Mouse (Mus musculus) bone marrow, adult 2 months (tissue): Measurements from ENCODE around the gene Bdh1. TPM values are rescaled to one million over a fixed set of nuclear protein-coding genes. Genes with fewer than 3 reads are reported as not detected.

Experiments used
- H3K27ac ChIP-seq: fragments of 200-500 bp; 2 replicates; pipeline ENCODE4 v1.5.1; 2012; ENCODE audit warnings: low read depth, mild to moderate bottlenecking, control low read depth, inconsistent platforms, low read length; ENCODE audit not compliant: control insufficient read depth, poor library complexity, insufficient read depth
- H3K4me1 ChIP-seq: fragments of 200-500 bp; 2 replicates; pipeline ENCODE4 v1.6.1; 2011; ENCODE audit warnings: low read length; ENCODE audit not compliant: control insufficient read depth, insufficient read depth
- H3K4me3 ChIP-seq: fragments of 200-500 bp; replicated peaks from 2 replicates; pipeline ENCODE3; 2011; ENCODE audit warnings: mild to moderate bottlenecking, low read depth, low read length, control low read depth; ENCODE audit not compliant: control insufficient read depth
- CTCF ChIP-seq: fragments of 200-500 bp; IDR thresholded peaks from 2 replicates; pipeline ENCODE4 v1.5.1; 2011; ENCODE audit warnings: low read length, control low read depth; ENCODE audit not compliant: control insufficient read depth, insufficient read depth
- POLR2A ChIP-seq: fragments of 200-500 bp; IDR thresholded peaks from 2 replicates; pipeline ENCODE4 v1.6.1; 2011; ENCODE audit warnings: low read depth, mild to moderate bottlenecking, control low read depth, low read length, borderline replicate concordance; ENCODE audit not compliant: control insufficient read depth
- WGBS: fragments of 180-500 bp; shearing (Covaris S2); methylation state at CpG from one replicate; pipeline ENCODE4 v1.1.7; 2018; 5-methylcytosine and 5-hydroxymethylcytosine counted together
- polyA plus RNA-seq: library from polyadenylated mRNA; stranded (reverse); fragments of >200 nt; gene quantifications from 2 replicates; pipeline ENCODE4 v1.2.4, GENCODE M21; 2011; ENCODE audit warnings: low replicate concordance; ENCODE audit not compliant: missing spikeins, insufficient read depth, insufficient read length

Bdh1 gene
- polyA plus RNA-seq, 1 experiment: 8.1 TPM

GRCm38 (mm10) chr16:31487266-31487665, 65.2 kb downstream of the Bdh1 start:
- no peak for TF ChIP-seq CTCF
- TF ChIP-seq POLR2A: no peak
- WGBS: 73% methylated on average over 3 of the region's 3 CpGs

DNA sequence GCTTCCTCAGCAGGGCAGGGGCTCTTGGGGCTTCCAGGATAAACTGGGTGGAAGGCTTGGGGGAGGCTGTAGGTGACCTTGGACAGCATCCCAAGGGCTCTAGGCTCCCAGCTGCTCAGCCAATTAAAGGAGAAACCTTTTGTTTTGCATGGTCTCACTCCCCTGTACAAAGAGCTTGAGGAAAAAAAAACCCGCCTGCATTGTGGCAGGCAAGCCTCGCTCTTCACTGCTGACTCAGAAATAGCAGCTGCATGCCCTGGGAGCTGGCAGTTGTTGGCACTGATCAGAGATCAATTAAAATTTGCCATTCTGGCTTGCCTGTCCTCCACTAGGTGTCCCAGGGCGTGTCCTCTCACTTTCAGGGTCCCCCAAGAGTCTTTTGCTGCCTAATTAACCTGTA, 67.0 kb downstream of the Bdh1 start:
- Histone ChIP-seq H3K4me1 (no peaks in the 10 kb centered on the region), H3K4me3 (no peak overlapping the region), H3K27ac (no peak overlapping the region)
- TF ChIP-seq POLR2A: no peak
- no peak for TF ChIP-seq CTCF
- WGBS: 65% methylated on average over 3 of the region's 3 CpGs

More at GRCm38 (mm10) chr16:31487266-31487665, 65.2 kb downstream of the Bdh1 start:
- Histone ChIP-seq H3K4me3 (no peak overlapping the region), H3K27ac (no peak overlapping the region), H3K4me1 (no peaks in the 10 kb centered on the region)

- Histone ChIP-seq H3K27ac (no peak overlapping the region), H3K4me3 (no peak overlapping the region), H3K4me1 (no peaks in the 10 kb centered on the region)
- 88% methylated on average over 7 of the region's 7 CpGs for WGBS
- TF ChIP-seq CTCF (no peak), POLR2A (no peak)
Observed at GRCm38 (mm10) chr16:31490967-31491366, 68.9 kb downstream of the Bdh1 start.

DNA sequence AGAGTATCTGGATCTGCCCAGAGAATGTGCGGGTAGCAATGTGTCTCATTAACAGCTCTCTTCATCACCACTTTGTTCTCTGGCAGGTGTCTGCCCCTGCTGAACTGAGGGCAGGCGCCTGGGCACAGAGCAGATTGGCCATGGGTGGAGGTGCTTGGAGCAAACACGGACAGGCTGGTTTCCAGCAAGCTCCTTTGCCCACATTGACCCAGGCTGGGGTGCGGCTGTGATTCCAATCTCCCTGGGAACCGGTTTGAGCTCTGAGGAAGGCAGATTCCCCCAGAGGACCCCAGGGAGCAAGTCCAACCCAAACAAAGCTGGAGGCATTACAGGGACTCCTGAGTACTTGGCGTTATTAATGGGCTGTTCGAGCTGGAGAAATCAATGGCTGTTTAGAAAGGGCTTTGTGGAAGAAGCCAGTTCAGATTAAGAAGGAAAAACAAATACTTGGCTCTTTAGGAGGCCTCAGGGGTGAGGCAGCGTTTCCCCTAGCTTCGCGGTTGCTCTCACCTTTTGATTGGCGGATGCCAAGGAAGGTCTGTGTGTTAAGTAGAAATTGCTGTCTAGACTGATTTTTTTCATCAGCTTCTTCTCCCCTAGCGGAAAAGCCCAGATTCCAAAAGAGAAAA, 71.0 kb downstream of the Bdh1 start:
- 62% methylated on average over 12 of the region's 12 CpGs for WGBS
- TF ChIP-seq CTCF: no peak
- no peak for TF ChIP-seq POLR2A
- no peak overlapping the region for H3K27ac ChIP-seq
- H3K4me3 ChIP-seq: no peak overlapping the region
- H3K4me1 ChIP-seq: no peaks in the 10 kb centered on the region

- TF ChIP-seq POLR2A (no peak), CTCF (no peak)
- Histone ChIP-seq H3K4me3 (no peak overlapping the region), H3K27ac (no peak overlapping the region), H3K4me1 (no peaks in the 10 kb centered on the region)
- 56% methylated on average over 6 of the region's 6 CpGs for whole genome bisulfite sequencing
Observed at GRCm38 (mm10) chr16:31493550-31493965, 71.5 kb downstream of the Bdh1 start.

- Histone ChIP-seq H3K27ac (no peak overlapping the region), H3K4me3 (no peak overlapping the region), H3K4me1 (no peaks in the 10 kb centered on the region)
- 80% methylated on average over 6 of the region's 6 CpGs for WGBS
- TF ChIP-seq POLR2A (no peak), CTCF (no peak)
Observed at GRCm38 (mm10) chr16:31493991-31494390, 71.9 kb downstream of the Bdh1 start.

DNA sequence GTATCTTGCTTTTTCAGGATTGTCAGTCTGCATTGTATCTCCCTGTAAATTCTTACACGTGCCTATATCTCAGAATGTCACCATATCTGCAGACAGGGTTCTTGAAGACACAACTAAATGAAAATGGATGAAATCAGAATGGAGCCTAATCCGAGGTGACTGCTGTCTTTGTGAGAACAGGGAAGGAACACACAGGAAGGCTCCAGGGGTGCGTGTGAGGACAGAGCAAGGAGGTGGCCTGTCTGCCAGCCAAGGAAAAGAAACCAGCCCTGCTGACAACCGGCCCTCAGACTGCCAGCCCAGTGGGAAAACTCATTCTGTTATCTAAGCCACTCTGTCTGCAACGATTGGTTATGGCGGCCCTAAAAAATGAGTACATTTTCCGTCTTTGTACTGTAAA, 73.3 kb downstream of the Bdh1 start:
- Histone ChIP-seq H3K4me3 (no peak overlapping the region), H3K4me1 (no peaks in the 10 kb centered on the region), H3K27ac (no peak overlapping the region)
- WGBS: 73% methylated on average over 7 of the region's 7 CpGs
- no peak for TF ChIP-seq POLR2A
- no peak for TF ChIP-seq CTCF

DNA sequence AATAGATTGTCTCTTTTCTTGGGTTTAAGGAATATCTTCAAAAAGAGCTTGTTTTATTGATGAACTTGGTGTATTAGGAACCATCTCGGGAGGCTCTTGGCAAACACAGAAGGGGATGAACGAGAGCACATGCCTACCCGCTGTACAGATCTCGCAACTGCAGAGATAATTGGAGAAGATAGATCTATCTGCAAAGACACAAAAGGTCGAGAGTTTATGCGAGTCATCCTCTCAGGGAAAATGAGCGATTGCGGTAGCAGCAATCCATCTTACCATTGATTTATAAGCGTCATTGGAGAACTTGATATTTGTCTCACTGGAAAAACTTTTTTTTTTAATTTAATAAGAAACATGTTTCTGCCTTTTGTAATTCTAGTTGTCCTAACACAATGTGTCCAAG, 73.7 kb downstream of the Bdh1 start:
- TF ChIP-seq POLR2A (no peak), CTCF (no peak)
- WGBS: 84% methylated on average over 9 of the region's 9 CpGs
- no peak overlapping the region for H3K27ac ChIP-seq
- H3K4me1 ChIP-seq: no peaks in the 10 kb centered on the region
- no peak overlapping the region for H3K4me3 ChIP-seq

- H3K4me3 ChIP-seq: no peak overlapping the region
- WGBS: 45% methylated on average over 4 of the region's 4 CpGs
- no peaks in the 10 kb centered on the region for H3K4me1 ChIP-seq
- TF ChIP-seq POLR2A (no peak), CTCF (no peak)
- no peak overlapping the region for H3K27ac ChIP-seq
Observed at GRCm38 (mm10) chr16:31498336-31498735, 76.3 kb downstream of the Bdh1 start.
